Mouse (Mus musculus) brain, embryonic 14.5 days (tissue): ENCODE data around the gene Kank4.
"Not testable (repeated sequence)": the region's sequence is repeated elsewhere in the genome, so short reads cannot be mapped to it uniquely, and the experiment has no call there.

Experiments
- CTCF ChIP-seq: fragments of 200-500 bp; IDR thresholded peaks from 2 replicates; pipeline ENCODE4 v1.5.1; 2012; ENCODE audit warnings: inconsistent platforms, mild to moderate bottlenecking, moderate library complexity, borderline replicate concordance; ENCODE audit not compliant: insufficient read depth, insufficient read length; ENCODE audit errors: extremely low read depth
- POLR2A ChIP-seq: fragments of 200-500 bp; IDR thresholded peaks from 2 replicates; pipeline ENCODE4 v1.6.1; 2012; ENCODE audit warnings: mild to moderate bottlenecking, inconsistent platforms, borderline replicate concordance; ENCODE audit not compliant: poor library complexity, insufficient read depth, insufficient read length, severe bottlenecking; ENCODE audit errors: extremely low read depth

- not testable (repeated sequence) for TF ChIP-seq CTCF, POLR2A
These were observed 6.4 kb upstream of the Kank4 start, which contains the start of gene I0C0044D17Rik for GRCm38 (mm10) chr4:98823740-98824139.
